Mouse (Mus musculus): ENCODE results near the gene Sec14l5.
"Not testable (repeated sequence)": the region's sequence is repeated elsewhere in the genome, so short reads cannot be mapped to it uniquely, and the experiment has no call there.

Sec14l5 gene

DNA sequence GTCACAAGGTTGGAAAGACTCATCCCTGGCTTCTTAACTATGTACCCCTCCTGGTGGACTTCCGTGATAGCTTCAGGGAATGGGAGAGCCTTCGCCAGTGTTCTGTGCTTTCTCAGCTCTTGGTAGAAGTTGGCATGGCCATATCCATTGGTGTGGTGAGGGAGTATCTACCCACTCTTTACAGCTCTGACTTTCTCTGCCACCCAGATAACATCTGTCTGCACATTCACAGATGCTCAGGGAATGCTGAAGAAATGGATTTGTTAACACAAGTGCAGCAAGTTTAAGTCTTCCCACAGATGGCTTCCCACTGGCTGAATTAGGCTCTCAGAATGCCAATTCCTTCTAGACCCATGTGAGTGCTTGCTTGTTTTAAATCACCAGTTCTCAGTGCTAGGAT, 67.2 kb downstream of the Sec14l5 start:
- no peak for DNase-seq (ENCODE audit: low spot score in 2 of 2)

GRCm38 (mm10) chr16:5216686-5217085, 69.8 kb downstream of the Sec14l5 start:
- DNase-seq (ENCODE audit: low spot score in 2 of 2) = no peak

GRCm38 (mm10) chr16:5217341-5218133, 70.6 kb downstream of the Sec14l5 start:
- DNase-seq (ENCODE audit: low spot score in 2 of 2) = no peak

DNA sequence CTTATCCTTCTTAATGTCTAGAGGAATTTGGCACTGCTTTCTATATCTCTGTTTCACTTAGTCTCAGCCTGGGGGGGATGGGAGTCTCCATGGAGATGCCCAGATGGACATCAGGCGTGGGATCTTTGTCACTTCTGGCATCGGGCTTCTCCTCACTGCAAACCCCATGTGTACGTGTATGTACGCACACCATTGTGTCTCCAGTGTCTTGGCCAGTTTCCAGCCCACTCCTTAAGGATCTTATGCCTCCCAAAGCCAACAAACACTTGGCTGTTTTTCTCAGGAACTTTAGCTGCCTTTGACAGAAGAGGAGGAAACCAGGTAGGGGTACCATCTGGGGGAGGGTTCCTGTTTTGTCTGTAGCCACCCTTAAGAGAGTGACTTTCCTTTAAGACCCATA, 74.5 kb downstream of the Sec14l5 start:
- no peak for DNase-seq (ENCODE audit: low spot score in 2 of 2)

DNA sequence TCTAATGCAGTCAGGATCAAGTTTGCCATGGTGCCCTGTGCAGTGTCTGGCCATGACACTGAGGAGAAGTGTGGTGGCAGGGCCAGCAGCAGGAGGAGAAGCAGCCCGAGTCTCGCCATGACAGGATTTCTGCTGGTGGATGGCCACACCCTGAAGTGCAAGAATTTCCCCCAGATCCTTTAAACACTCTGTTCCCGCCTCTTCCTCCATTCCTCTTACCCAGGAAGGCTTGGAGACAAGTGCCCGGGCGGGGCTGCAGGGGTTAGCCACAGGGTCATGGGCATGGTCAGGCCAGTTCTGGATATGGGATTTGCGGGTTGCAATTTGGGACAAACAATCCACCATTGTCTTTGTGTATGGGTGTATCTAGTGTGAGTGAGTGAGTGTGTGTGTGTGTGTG, 75.2 kb downstream of the Sec14l5 start, which contains the start of gene AU021092:
TSS of gene AU021092 (minus strand) at position 160 of the 400 bp plus-strand sequence.
- DNase-seq (ENCODE audit: low spot score in 2 of 2) = no peak

DNA sequence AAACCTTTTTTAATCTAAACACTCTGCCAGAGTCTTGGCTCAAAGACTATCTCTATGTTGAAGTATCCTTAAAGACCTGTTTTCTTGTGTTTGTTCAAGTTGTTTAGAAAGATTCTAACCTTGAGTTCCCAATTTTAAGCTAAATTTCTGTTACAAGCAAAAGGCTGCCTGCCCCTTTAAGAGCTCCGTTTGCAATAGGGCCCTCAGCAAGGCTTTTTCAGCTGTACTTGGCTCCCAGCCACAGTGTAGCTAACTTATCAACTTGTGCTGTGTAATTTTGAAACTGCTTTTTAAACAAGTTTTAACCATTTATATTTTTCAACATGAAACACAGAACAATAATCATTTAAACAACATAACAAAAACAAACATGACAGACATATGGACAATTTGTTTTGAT, 79.6 kb downstream of the Sec14l5 start:
- DNase-seq (ENCODE audit: low spot score in 2 of 2) = not testable (repeated sequence)

DNA sequence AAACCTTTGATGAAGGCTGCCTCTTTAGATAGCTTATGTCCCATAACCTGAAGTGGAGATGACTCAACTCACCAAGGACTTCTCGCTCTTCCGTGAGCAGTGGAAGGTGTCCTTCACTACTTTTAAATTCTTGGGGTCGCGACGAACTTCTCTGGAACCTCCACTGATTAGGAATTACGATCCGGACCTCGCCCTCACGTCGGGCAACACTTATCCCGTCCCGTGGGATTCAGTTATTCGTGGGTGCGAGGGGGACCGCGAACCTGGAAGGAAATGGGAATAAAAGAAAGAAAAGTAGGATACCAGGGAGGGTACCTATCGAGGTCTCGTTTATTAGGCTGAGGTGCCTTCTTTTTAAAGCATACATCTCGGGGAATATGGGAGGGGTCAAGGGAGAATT, 80.6 kb downstream of the Sec14l5 start:
- not testable (repeated sequence) for DNase-seq (ENCODE audit: low spot score in 2 of 2)

DNA sequence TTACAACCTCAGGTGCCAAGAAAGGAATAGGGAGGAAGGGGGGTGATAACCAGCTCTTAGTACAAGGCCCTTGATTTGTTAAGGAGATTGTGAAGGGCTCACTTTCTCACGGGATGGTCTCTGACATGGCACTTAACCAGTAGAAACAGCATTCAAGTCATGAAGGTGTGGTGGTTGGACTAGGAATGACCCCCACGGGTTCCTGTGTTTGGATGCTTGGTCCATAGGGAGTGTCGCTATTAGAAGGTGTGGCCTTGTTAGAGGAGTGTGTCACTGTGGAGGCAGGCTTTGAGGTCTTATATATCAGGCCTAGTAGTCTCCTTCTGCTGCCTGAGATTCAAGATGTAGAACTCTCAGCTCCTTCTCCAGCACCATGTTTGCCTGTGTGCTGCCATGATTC, 81.2 kb downstream of the Sec14l5 start:
- not testable (repeated sequence) for DNase-seq (ENCODE audit: low spot score in 2 of 2)

DNA sequence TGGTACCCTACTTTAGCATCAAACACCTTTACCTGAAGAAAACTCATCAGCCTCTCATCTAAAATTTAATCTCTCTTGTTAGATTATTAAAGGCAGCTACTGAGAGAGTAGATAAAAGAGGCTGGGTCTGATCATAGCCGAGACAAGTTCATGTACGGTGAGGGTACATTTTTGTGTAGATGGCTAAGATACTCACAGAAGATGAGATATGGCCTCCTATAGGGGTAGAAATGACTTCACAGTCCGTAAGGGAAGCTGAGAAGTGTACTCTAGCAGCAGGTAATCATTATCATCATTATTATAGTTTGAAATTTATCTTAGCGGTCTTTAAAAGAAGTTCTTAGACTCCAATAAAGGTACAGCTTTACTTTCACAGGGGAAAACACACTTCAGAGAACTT, 86.1 kb downstream of the Sec14l5 start:
- DNase-seq (ENCODE audit: low spot score in 2 of 2) = no peak

DNA sequence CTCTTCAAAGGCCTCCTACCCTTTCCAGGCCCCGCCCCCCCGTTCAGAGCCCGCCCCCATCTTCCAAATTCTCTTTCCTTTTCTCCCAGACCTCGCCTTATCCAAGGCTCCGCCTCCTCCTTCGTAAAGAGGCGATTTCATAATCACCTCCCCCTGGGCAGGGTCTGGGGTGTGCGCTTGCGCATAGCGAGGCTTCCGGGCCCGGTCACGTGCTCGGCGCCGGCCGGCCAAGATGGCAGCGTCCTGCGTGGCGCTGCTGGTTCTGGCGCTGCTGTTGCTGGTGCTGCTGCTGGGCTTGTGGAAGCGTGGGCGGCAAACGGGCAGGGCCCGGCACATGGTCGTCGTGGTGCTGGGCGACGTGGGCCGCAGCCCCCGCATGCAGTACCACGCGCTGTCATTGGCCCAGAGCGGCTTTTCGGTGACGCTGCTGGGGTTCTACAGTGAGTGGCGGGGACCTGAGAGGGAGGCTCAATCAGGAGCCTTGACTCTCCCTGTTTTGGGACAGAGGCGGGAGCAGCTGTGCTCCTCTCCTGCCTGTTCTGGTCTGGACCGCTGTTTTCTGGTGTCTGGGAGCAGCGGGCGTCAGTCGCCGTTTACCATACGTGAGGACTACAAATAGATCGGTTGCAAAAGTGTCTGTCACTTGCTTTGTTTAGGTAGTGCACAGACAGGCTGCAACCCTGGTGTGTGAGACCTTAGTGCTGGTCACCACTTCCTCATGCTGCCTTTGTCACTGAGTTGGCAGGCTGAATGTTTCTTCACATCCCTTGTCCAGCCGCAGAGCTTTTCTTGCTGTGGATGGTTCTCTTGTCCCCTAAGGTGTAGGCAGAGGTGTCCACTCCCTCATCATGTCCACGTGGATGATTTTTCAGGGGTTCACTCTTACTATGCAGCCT, 86.8 kb downstream of the Sec14l5 start, which contains the start of gene Alg1:
TSS of gene Alg1 (plus strand) at position 204 of the 896 bp plus-strand sequence.
- peak; percentile 90 to 93 for DNase-seq (ENCODE audit: low spot score in 2 of 2)

Measured in frontal cortex, postnatal 10 days (tissue).